Mouse (Mus musculus): ENCODE measurements at regions not wholly inside any gene's neighbourhood (a gene's known extent, or its start where the extent isn't known, plus 50 kb on each side); places are given as distances from the start of the nearest gene placed in this dataset.

- DNase-seq (ENCODE audit: low spot score in 2 of 2), result no peak
These were observed 71.1 kb upstream of the Lnx1 start for GRCm38 (mm10) chr5:74773558-74774429.

DNA sequence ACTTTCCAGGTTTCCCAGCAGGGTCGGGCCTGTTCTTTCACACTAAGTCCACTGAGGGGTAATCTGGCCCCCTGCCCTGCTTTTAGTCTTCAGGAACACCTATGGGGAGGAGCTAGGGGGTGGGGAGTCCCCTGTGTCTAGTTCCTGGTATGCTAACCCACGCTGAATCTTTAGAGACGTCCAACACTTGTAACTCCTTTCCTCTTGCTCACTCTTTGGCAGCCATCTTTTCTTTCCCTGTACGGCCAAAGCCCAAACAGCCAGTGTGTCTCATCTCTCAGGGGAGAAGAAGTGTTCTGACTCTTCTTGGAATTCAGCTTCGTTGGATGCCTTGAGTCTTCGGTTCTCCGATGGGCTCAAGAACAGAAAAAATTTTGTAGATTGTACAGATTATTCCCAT is 68.4 kb upstream of the Lnx1 start:
- no peak for DNase-seq (ENCODE audit: low spot score in 2 of 2)

- DNase-seq (ENCODE audit: low spot score in 2 of 2), result no peak
These were observed 66.3 kb upstream of the Lnx1 start for GRCm38 (mm10) chr5:74769023-74769422.

GRCm38 (mm10) chr5:74767993-74768392 is 65.3 kb upstream of the Lnx1 start:
- DNase-seq (ENCODE audit: low spot score in 2 of 2), result no peak

GRCm38 (mm10) chr5:74766211-74766610 is 63.5 kb upstream of the Lnx1 start:
- DNase-seq (ENCODE audit: low spot score in 2 of 2), result no peak

- DNase-seq (ENCODE audit: low spot score in 2 of 2), result no peak
These were observed 62.5 kb upstream of the Lnx1 start for GRCm38 (mm10) chr5:74765061-74765767.

DNA sequence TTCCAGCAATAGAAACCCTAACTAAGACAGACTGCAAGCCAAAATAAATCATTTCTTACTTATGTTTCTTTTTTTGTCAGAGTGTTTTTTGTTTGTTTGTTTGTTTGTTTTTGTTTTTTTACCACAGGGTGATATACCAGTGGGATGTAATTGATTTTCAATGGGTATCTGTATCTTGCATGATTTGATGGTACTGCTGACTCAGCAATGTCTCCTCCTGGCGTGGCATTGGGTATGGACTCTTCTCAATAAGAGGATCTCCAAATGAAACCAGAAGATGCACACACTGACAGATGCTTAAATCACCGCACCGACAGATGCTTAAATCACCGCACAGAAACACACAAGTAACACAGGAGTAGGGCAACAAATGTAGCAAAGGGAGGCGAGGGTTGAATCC is 54.8 kb upstream of the Lnx1 start:
- DNase-seq (ENCODE audit: low spot score in 2 of 2), result no peak

GRCm38 (mm10) chr5:74752961-74753360 is 50.2 kb upstream of the Lnx1 start:
- no peak for DNase-seq (ENCODE audit: low spot score in 2 of 2)
